Mouse (Mus musculus): ENCODE measurements around the gene H2-T22. TPM values are rescaled to one million over a fixed set of nuclear protein-coding genes. Genes with fewer than 3 reads are reported as not detected.

Gene H2-T22
- polyA plus RNA-seq, 1 experiment = 89.0 TPM

DNA sequence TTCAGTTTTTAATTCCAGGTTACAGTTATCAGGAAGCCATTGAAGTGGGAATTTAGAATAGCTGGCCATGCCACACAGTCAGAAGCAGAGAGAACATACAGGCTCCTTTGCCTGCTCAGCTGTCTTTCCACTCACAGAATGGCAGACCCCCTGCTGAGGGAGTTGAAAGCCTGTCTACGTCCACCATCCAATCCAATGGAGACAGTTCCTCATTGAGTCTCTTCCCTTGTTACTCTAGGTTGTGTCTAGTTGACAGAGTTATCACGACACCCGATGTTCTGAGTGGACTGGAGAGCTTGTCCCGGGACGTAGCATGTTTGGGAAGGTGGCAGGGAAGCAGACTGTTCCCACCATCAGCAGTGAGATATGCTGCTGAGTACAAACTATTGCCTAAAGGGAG lies 17.4 kb downstream of the H2-T22 start:
- no peak for TF ChIP-seq CTCF (IDR thresholded peaks at IDR 0.05; ENCODE audit: low read depth, low read length)
- TF ChIP-seq POLR2A (IDR thresholded peaks at IDR 0.05; ENCODE audit: borderline replicate concordance, low read depth, low read length) = no peak
- Histone ChIP-seq H3K4me1 (ENCODE audit: control insufficient read depth, insufficient read depth, low read length) (peaks cover 32% of the 10 kb centered on the region), H3K4me3 (ENCODE audit: insufficient read depth, low read length) (no peak overlapping the region)

DNA sequence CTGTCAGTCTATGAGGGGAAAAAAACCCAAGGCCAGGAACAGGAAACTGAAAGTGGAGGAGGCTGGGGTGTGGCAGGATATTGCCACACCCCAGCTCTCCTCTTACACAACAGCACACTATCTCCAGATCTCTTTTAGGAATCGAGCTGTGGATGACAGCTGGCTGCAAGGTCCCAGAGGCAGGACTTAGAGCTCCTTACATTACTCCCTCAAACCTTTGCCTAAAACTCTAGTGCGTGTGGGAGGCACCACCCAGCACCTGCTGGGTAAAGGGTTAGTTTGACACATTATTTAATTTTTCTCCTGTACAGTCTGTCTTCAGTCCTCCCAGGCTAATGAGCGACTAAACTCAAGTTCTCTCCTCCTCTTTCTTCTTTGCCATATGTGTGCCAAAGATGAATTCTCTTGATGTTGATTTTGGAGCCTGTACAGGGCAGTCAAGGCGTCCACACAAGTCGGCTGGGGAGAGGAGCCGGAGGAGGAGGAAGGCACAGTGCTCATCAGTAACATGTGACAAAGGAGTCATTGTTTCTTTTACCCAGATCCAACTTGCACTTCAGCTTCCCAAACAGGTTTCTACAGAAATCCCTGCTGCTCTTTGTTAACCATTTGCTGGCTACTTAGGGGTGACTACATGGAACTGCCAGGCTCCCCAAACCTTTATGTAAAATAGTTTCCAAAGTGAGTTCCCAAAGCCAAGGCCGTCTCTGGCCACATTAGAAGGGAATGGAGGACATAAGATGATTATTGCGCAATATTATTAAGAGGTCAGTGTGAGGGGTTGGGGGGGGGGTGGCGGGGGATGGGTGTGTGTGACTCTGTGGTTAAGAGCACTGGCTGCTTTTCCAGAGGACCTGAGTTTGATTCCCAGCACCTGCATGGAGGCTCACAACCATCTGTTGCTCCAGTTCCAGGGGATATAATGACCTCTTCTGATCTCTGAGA lies 18.6 kb downstream of the H2-T22 start:
- Histone ChIP-seq H3K4me3 (ENCODE audit: insufficient read depth, low read length) (peak overlapping the region; percentile 39), H3K4me1 (ENCODE audit: control insufficient read depth, insufficient read depth, low read length) (peaks cover 35% of the 10 kb centered on the region), H3K27ac (ENCODE audit: insufficient read depth, low read depth, low read length) (peak overlapping the region; percentile 98)
- TF ChIP-seq POLR2A (IDR thresholded peaks at IDR 0.05; ENCODE audit: borderline replicate concordance, low read depth, low read length) (no peak), CTCF (IDR thresholded peaks at IDR 0.05; ENCODE audit: low read depth, low read length) (no peak)

More for the DNA sequence above, 17.4 kb downstream of the H2-T22 start:
- no peak overlapping the region for H3K27ac ChIP-seq (ENCODE audit: insufficient read depth, low read depth, low read length)

DNA sequence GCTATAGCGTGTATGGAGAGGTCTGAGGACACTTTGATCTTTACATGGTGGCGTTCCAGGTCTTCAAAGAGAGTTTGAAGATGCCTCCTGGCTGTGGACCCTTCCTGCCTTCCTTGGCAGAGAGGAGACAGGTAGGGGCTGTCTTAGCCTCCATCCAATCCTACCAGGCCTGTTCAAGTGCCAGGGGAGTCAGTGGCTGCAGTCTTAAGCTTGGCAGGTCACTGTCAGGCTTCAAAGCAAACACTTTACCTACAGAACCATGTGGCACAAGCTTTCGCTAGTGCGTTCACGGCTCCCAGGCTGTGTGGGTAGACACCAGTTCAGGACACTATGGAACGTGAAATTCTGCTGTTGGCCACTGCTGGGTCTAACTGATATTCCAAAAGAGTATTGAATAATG lies 19.6 kb downstream of the H2-T22 start:
- Histone ChIP-seq H3K4me1 (ENCODE audit: control insufficient read depth, insufficient read depth, low read length) (peaks cover 35% of the 10 kb centered on the region), H3K4me3 (ENCODE audit: insufficient read depth, low read length) (no peak overlapping the region)
- no peak for TF ChIP-seq CTCF (IDR thresholded peaks at IDR 0.05; ENCODE audit: low read depth, low read length)
- no peak for TF ChIP-seq POLR2A (IDR thresholded peaks at IDR 0.05; ENCODE audit: borderline replicate concordance, low read depth, low read length)

DNA sequence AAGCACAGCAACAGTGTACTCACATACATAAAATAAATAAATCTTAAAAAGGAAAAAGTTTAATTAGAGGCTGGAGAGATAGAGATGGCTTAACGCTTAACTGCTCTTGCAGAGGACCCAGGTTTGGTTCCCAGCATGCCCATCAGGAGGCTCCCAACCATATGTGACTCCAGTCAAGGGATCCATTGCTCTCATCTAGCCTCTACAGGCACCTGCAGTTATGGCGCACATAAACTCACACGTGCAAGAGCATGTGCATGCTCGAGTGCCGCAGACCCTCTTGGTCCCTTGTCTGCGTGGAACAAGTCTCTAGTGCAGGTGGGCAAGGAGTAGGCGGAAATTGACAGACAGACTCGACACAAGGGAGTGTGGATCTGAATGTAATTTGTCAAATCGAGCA lies 20.4 kb downstream of the H2-T22 start:
- Histone ChIP-seq H3K4me1 (ENCODE audit: control insufficient read depth, insufficient read depth, low read length) (peaks cover 35% of the 10 kb centered on the region), H3K4me3 (ENCODE audit: insufficient read depth, low read length) (no peak overlapping the region), H3K27ac (ENCODE audit: insufficient read depth, low read depth, low read length) (no peak overlapping the region)
- TF ChIP-seq CTCF (IDR thresholded peaks at IDR 0.05; ENCODE audit: low read depth, low read length) (no peak), POLR2A (IDR thresholded peaks at IDR 0.05; ENCODE audit: borderline replicate concordance, low read depth, low read length) (no peak)

More for the DNA sequence above, 19.6 kb downstream of the H2-T22 start:
- H3K27ac ChIP-seq (ENCODE audit: insufficient read depth, low read depth, low read length) = peak overlapping the region; percentile 55; the same call in 1 of the 2 replicates

DNA sequence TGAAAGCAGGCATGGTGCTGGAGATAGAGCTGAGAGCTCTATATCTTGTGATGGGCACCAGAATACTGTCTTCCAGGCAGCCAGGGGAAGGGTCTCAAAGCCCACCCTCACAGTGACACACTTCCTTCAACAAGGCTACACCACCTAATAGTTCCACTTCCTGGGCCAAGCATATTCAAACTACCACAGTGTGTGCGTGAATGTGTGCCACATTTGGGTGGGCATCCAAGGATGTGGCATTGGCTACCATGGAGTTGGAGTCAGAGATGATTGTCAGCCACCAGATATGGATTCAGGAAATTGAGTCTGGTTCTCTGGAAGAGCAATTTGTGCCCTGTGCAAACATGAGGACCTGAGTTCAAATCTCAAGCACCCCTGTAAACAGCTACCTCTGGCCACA lies 21.2 kb downstream of the H2-T22 start:
- Histone ChIP-seq H3K27ac (ENCODE audit: insufficient read depth, low read depth, low read length) (peak overlapping the region; percentile 58), H3K4me3 (ENCODE audit: insufficient read depth, low read length) (no peak overlapping the region), H3K4me1 (ENCODE audit: control insufficient read depth, insufficient read depth, low read length) (peaks cover 35% of the 10 kb centered on the region)
- TF ChIP-seq CTCF (IDR thresholded peaks at IDR 0.05; ENCODE audit: low read depth, low read length) (no peak), POLR2A (IDR thresholded peaks at IDR 0.05; ENCODE audit: borderline replicate concordance, low read depth, low read length) (no peak)

DNA sequence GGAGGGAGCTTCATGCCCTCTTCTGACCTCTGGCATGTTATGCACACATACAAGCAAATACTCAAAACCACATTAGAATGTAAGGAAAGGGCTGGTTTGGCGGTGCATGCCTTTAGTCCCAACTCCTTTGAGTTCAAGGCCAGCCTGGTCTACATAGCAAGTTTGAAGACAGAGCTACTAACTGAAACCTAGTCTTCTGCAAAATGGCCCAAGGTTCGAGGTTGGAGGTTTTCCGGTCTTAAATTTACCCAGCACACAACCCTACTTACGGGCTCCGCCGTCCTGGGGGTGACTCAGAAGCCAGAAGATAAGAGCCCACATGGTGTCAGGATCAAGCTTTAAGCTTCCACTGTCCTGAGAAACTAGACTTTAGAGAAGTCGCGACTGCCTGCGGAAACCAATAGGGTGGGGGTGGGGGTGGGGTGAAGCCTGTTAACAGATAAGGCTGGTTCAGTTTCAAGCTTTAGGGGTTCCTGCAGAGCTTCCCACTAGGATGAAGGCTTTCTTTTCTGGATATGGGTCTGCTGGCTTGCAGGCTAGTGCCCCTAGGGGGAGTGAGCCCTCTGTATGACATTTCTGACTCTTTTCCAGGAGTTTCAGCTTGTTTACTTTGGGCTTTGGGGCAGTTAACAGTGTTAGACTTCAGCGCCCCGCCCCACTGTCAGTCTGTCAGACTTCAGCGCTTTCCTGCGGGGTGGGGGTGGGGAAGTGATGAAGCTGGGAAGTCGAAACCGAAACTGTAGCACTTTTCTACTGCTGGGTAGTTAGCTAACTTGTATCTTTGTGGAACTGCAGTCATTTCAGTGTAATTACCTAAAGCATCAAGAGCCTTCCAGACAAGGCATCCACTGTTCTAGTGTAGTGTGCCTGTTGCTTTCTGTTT lies 22.1 kb downstream of the H2-T22 start, which contains the start of gene H2-T24:
TSS of gene H2-T24 (minus strand) at position 370 of the 883 bp plus-strand sequence.
- Histone ChIP-seq H3K4me1 (ENCODE audit: control insufficient read depth, insufficient read depth, low read length) (peaks cover 35% of the 10 kb centered on the region), H3K27ac (ENCODE audit: insufficient read depth, low read depth, low read length) (peak within 1 kb of the TSS; percentile 76), H3K4me3 (ENCODE audit: insufficient read depth, low read length) (peak within 1 kb of the TSS; percentile 26)
- TF ChIP-seq POLR2A (IDR thresholded peaks at IDR 0.05; ENCODE audit: borderline replicate concordance, low read depth, low read length) = no peak
- TF ChIP-seq CTCF (IDR thresholded peaks at IDR 0.05; ENCODE audit: low read depth, low read length) = peak; percentile 38

DNA sequence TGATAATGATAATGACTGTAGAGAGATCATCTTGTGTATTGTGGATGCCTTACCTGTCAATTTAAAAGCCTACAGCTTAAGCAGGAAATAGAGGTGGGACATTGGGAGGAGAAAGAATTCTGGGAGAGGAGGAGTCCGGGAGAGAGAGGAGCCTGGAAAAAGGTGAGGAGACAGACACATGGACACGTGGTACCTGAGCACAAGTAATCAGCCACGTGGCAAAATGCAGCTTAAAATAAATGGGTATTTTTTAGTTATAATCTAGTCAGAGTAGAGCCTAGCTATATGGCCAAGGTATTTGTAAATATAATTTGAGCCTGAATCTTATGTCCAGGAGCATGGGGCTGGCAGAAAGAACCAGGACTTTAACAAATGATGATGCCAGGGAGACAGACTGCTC lies 23.0 kb downstream of the H2-T22 start:
- peaks cover 27% of the 10 kb centered on the region for H3K4me1 ChIP-seq (ENCODE audit: control insufficient read depth, insufficient read depth, low read length)
- H3K4me3 ChIP-seq (ENCODE audit: insufficient read depth, low read length) = no peak overlapping the region
- TF ChIP-seq CTCF (IDR thresholded peaks at IDR 0.05; ENCODE audit: low read depth, low read length) (no peak), POLR2A (IDR thresholded peaks at IDR 0.05; ENCODE audit: borderline replicate concordance, low read depth, low read length) (no peak)
- H3K27ac ChIP-seq (ENCODE audit: insufficient read depth, low read depth, low read length) = no peak overlapping the region

DNA sequence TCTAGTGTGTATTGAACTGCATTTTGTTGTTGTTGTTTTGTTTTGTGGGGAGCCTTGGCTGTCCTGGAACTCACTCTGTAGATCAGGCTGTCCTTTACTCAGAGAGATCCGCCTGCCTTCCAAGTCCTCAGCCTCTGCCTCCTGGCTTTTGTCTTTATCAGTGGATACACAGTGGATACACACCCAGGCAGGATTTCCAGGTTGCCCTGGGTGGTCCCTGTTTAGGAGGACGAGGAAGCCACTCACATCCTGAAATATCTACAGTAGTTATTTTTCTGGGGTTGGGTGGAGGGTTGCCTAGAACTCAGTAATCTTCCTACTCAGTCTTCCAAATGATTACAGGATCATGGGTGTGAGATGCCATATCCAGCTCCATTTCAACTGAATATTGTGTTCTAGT lies 23.6 kb downstream of the H2-T22 start:
- H3K4me1 ChIP-seq (ENCODE audit: control insufficient read depth, insufficient read depth, low read length) = peaks cover 23% of the 10 kb centered on the region

DNA sequence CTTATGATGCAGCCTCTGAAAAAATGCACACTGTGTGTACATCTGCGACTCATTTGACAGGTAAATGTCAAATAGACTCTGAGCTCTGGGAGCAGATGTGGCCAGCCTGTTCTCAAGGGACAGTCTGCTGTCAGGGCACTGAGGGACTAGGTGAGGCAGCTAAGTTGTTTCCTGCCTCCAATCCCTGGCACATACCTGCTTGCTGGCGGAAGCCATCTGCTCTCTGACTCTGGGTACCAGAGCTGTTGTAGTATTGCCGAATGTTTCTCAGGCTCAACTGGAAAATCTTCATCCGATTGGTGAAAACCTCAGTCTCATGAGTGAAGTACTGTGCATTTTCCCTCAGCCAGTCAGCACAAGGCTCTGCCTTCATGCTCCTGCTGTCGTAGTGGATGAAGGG lies 25.5 kb downstream of the H2-T22 start:
- peaks cover 8% of the 10 kb centered on the region for H3K4me1 ChIP-seq (ENCODE audit: control insufficient read depth, insufficient read depth, low read length)
- H3K4me3 ChIP-seq (ENCODE audit: insufficient read depth, low read length) = no peak overlapping the region
- TF ChIP-seq POLR2A (IDR thresholded peaks at IDR 0.05; ENCODE audit: borderline replicate concordance, low read depth, low read length) (no peak), CTCF (IDR thresholded peaks at IDR 0.05; ENCODE audit: low read depth, low read length) (no peak)
- H3K27ac ChIP-seq (ENCODE audit: insufficient read depth, low read depth, low read length) = no peak overlapping the region

More for the DNA sequence above, 23.6 kb downstream of the H2-T22 start:
- TF ChIP-seq CTCF (IDR thresholded peaks at IDR 0.05; ENCODE audit: low read depth, low read length) = no peak
- no peak for TF ChIP-seq POLR2A (IDR thresholded peaks at IDR 0.05; ENCODE audit: borderline replicate concordance, low read depth, low read length)
- no peak overlapping the region for H3K27ac ChIP-seq (ENCODE audit: insufficient read depth, low read depth, low read length)
- H3K4me3 ChIP-seq (ENCODE audit: insufficient read depth, low read length) = no peak overlapping the region

Data from bone marrow macrophage, adult 2 months (primary cell).